Mouse (Mus musculus): ENCODE measurements at regions not wholly inside any gene's neighbourhood (a gene's known extent, or its start where the extent isn't known, plus 50 kb on each side); places are given as distances from the start of the nearest gene placed in this dataset.

DNA sequence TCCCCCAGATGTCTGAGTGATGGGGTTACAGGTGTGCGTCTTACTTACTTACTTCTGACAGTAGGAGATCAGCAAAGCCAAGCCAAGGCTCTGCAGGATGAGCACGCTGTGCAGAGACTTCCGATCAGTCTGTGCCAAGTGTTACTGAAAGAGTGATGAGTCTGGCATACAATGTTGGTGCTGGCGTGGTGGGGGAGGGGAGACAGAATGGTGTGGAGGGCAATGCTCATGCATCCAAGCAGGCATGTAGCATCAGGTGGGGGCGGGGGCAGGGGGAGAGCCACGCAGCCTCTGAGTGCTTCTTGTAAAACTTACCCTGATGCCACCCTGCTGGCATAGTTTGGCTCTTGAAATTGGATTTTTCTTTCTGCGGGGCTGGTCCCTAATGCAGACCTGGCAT, 315.8 kb downstream of the Adra2a start:
- TF ChIP-seq CTCF (IDR thresholded peaks at IDR 0.05; ENCODE audit: borderline replicate concordance, extremely low read depth, insufficient read depth, insufficient read length) (no peak), POLR2A (IDR thresholded peaks at IDR 0.05; ENCODE audit: borderline replicate concordance, extremely low read depth, insufficient read depth, insufficient read length, poor library complexity, severe bottlenecking) (no peak)
